Mouse (Mus musculus): Measurements from ENCODE around the gene Khdc1c.
A peak's percentile ranks its signal among the peaks of the same experiment; 100 is the strongest.
"Not testable (repeated sequence)": the region's sequence is repeated elsewhere in the genome, so short reads cannot be mapped to it uniquely, and the experiment has no call there.

Khdc1c gene

DNA sequence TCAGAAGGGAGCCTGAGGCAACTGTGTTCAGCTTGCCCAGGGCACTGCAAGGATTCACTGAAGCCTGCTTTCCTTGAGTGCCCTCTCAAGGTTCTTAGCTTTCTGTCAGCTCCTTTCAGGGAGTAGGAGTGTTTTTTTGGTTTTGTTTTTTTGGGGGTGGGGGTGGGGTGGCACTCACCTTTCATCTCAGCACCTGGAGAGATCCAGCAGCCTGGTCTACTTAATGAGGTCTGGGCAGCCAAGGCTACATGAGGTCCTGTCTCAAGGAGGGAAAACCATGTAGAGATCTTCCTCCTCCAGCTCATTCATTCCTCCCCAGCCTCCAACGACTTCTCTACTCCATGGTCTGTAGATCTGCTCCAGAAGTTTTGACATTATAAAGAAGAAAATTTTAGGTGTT is at the start of gene Khdc1c:
Gene Khdc1c (plus strand): TSS at position 301 of the 400 bp plus-strand sequence.
- DNase-seq: not testable (repeated sequence)

DNA sequence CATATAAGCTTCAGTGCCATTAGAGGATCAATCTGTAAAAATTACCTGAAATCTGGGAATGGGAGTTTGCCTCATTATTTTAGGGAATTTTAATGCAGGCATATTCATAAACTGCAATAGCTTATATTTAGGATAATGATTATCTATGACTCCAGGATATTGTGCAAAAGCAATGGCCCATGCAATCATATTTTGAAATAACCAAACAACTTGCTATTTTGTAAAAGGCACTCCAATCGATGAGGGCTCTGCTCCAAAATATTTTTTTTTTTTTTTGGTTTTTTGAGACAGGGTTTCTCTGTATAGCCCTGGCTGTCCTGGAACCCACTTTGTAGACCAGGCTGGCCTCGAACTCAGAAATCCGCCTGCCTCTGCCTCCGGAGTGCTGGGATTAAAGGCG is 47.9 kb upstream of the Khdc1c start:
- not testable (repeated sequence) for DNase-seq

DNA sequence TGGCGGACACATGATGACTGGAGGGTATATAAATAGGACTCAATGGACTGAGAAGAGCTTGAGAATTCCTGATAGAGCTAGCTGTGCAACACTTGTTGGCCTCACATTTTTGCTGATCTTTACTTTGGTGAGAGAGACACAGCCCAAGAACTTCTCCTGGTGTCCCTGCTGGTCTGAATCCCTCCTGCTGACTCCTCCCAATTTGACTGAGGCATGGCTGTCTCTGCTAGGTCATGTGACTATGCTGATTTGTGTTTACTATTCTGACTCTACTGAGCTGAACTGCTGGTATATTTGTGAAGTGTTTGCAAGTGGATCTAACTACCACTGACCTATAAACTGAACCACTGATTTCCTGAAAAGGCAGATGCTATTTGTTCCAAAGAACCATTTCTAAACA is 46.5 kb upstream of the Khdc1c start:
- no peak for DNase-seq

DNA sequence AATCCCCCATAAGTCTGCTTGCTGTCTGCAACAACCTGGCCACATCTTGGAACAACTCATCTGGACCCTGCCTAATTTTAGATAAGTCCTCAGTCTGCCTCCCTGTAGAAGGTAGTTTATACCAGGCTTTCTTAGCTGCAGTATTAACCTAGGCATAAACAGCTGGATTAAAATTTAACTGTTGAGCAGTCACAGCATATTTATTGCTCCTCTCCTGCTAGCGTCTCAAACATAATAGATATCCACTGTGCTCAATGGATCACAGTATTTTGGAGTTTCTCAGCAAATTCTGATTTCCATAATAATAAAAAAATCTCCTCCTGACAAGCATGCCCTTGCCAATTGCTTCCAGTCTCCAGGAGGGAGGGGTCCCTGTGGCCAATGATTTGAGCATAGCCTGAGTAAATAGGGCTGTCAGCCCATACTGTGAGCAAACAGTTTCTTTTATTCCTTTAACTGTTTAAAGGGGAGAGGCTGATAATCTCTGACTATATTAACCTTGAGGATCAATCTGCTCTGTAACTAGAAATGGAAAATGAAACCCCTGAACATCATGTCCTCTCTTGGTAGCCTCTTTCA is 44.0 kb upstream of the Khdc1c start:
- no peak for DNase-seq

DNA sequence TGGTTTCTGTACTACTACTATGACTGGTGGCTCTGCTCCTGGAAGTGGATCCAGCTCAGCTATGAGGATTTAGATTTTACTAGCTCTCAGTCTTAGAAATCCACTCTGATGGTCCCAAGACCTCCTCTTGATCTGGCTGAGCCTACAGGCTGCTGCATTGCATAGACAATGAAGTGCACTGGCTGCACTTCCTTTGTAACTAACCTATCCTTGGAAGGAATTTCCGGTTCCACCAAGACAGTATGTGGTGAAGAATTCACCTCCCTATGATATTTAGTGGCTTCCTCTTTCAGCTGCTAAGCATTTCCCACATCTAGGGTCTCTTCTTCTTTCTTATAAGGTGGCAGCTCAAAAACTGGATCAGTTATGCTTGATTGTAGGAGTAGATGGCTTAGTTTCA is 43.5 kb upstream of the Khdc1c start:
- DNase-seq: no peak

DNA sequence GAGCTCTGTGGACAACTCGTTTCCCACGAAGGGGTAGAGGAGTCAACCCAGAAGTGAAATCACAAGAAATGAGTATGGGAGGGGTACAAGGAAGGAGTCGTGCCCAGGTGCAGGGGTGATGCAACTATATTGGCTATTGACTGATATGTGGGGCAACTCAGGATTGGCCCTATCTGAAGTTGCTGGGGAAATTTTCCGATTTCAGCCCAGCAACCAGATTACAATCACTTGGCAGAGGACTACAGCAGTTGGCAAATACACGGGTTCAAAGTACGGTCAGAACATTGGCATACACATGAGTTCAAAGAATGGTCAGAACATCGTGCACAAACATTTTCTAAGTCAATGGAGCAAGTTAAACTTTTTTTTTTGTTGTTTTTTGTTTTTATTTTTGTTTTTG is 41.4 kb upstream of the Khdc1c start:
- DNase-seq: no peak

DNA sequence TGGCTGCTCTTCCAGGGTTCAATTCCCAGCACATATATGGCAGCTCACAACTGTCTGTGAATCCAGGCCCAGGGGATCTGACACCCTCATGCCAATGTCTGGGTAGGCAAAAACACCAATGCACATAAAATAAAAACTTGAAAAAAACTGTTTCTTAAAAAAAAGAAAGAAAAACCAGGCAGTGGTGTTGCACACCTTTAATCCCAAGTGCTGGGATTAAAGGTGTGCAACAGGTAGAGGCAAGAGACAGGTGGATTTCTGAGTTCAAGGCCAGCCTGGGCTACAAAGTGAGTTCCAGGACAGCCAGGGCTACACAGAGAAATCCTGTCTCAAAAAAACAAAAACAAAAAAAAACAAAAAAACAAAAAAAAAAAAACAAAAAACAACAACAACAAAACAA is 37.0 kb upstream of the Khdc1c start:
- DNase-seq: not testable (repeated sequence)

DNA sequence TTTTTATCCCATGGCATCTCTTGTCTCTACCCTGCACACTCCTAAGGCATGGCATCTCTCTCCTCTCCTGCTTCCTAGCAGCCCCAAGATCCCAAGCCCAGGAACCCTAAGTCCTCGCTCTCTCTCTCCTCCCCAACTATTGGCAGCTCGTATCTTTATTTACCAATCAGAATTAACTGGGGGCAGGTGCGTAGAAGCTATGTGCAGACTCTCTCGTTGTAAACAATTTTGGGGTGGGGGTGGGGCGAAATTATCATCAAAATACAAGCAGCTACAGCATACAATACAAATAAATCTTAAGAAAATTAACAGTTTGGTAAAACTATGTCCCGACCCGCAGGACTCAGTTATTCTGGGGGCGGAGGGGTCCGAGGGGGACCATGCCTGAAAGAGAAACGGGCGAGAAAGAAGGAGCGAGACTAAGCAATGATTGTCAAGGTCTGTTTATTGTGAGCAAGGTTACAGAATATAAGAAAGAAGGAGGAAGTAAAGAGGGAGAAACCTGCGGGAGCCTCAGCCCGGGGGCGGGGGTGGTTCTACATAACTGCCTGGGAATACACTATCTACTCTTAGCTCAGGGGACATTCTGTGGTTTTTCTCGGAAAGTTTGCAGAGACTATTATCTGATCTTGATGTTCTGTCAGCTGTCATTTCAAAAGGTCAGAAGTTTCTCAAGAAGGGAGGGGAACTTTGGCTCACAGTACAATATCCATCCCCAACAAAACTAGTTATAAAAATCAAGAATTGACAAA is 34.7 kb upstream of the Khdc1c start:
- peak; percentile 67 for DNase-seq

DNA sequence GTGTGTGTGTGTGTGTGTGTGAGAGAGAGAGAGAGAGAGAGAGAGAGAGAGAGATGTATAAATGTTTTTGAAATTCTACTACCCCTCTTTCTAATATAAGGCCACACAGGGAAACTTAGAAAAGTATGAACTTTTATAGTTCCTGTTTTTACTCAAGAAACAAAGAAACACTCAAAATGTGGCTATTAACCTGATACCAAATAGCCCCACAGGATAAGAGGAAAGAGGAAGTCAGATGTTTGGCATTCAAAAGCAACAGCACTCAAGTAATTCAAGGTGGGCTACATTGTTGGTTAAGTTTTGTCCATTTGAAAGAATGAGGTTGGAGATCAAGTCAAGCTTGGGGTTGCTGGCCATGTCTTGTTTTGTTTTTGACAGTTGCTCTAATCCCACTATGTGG is 32.3 kb upstream of the Khdc1c start:
- no peak for DNase-seq

DNA sequence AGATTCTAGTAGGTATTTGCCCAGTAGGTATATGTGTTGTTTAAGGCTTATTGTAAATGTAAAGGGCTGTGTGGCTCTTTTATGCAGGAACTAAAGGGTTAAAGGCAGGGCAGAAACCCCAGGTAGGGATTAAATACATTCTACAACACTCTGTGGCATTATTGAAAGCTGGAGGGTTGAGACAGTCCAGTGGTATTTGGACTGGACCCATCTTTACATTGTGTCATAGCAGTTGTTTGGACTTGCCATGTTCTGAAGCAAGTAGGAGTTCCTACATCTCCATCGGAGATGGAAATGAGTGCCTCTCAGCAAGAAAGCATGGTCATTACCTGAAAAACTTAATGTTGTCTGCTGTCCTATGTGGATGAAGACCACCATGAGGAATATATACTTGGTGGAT is 27.4 kb upstream of the Khdc1c start:
- no peak for DNase-seq

DNA sequence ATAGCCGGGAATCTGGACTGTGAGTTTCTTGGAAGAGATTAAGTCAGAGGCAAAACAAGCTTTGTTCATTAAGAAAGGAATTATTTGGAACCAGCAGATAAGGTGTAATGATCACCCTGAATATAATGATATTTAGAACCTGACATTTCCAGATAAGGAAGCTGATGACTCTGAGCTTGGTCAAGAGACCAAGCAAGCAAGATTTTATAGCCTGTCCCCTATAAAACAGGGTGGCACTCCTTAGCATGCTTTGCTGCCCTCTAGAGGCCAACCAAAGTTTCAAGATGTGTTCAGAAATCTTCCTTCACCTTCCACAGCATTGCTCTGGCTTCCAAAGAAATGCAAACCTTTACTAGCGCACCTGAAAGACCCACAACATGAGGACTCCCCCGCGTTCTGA is 23.9 kb upstream of the Khdc1c start:
- DNase-seq: peak; percentile 54

DNA sequence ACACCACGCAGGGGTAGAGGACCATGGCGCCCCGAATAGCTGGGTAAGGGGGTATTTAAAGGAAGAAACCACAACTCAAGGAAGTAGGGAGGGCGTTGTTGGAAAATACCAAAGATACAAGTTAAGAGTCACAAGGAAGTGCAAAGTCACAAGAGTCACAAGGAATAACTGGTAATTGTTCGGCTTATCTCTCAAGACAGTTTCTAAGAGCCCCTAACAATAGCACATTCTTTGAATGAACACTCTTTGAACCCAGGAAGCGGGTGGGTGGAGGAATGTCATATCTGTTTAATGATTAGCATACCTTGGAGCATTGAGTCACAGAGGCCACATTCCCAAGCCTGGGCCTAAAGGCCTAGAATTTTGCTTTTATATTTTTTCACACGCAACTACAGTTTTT is 23.4 kb upstream of the Khdc1c start:
- DNase-seq: not testable (repeated sequence)

DNA sequence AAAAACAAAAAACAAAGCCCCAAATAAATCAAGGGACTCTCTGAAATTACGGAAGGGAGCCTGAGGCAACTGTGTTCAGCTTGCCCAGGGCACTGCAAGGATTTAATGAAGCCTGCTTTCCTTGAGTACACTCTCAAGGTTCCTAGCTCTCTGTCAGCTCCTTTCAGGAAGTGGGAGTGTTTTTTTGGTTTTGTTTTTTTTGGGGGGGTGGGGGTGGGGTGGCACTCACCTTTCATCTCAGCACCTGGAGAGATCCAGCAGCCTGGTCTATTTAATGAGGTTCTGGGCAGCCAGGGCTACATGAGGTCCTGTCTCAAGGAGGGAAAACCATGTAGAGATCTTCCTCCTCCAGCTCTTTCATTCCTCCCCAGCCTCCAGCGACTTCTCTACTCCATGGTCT is 18.8 kb upstream of the Khdc1c start, which contains the start of gene Khdc1a:
Gene Khdc1a (plus strand): TSS at position 301 of the 400 bp plus-strand sequence.
- DNase-seq: no peak

DNA sequence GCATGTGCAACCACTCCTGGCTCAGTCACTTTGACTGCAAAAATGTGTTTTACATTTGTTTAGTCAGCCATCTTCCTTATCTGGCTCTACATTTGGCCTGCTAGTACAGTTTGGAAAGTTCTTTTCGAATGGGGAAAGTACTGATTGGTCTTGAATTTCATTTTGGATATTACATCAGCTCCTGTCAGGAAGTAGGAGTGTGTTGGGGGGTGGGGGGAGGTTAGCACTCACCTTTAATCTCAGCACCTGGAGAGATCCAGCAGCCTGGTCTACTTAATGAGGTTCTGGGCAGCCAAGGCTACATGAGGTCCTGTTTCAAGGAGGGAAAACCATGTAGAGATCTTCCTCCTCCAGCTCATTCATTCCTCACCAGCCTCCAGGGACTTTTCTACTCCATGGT is 15.1 kb downstream of the Khdc1c start, which contains the start of gene Khdc1b:
Gene Khdc1b (plus strand): TSS at position 301 of the 400 bp plus-strand sequence.
- no peak for DNase-seq

DNA sequence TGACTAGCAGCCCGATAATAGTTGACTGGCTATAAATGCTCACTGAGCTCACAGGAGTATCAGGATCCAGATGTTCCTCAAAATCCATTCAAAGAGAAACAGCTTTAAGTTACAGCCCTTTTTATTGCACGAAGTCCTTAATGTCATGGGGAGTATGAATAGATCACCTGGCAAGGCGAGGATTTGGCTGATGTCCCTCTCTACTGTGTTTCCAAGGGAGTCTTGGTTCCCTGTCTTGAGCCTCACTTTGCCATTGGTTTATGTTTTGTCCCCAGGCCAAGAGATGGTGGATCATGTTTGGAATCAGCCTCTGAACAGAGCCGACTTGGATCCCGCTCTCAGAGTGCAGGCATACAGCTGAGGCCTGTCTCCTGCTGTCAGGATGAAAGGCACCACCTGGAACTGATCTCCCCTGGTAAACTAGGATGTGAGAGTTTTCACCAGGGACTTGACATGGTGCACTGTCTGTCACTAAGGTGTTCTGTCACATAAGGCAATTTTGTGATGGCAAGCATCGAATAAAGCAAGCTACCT is 23.1 kb downstream of the Khdc1c start:
- DNase-seq: no peak

DNA sequence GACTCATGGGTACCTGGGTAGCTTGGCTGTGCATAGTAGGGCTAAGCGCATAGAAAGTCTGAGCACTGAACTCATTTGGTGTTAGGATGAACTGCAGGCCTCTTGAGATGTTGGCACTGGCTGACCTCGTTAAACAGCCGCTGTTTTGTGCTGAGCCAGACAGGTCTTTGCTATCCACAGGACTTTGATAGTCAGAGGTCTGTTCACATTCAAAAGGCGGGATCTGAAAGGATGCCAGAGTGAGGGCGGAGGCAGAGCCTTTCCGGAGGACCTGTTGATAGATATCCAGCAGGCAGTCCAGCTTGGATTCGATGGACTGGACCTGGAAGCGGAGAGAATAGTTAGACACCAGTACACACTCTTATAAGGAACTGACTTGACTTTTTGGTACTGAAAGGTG is 34.7 kb downstream of the Khdc1c start:
- no peak for DNase-seq

DNA sequence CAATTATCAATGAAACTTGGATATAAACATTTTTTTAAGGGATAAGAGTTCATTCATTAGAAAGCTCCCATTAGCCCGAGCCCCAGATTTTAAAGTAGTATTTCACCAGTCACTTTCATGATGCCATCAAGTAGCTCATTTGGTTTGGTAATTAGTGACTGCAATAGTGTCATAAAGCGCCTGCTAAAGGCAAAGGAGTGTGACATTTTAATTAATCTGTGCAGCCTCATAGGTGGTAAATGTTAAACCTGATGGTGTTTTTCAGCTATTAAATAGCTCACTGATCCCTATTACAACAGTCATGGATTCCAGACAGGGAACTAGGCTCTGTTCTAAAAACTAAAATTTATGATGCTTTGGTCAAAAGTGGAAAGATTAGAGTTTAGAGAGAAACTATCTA is 39.1 kb downstream of the Khdc1c start:
- DNase-seq: no peak

DNA sequence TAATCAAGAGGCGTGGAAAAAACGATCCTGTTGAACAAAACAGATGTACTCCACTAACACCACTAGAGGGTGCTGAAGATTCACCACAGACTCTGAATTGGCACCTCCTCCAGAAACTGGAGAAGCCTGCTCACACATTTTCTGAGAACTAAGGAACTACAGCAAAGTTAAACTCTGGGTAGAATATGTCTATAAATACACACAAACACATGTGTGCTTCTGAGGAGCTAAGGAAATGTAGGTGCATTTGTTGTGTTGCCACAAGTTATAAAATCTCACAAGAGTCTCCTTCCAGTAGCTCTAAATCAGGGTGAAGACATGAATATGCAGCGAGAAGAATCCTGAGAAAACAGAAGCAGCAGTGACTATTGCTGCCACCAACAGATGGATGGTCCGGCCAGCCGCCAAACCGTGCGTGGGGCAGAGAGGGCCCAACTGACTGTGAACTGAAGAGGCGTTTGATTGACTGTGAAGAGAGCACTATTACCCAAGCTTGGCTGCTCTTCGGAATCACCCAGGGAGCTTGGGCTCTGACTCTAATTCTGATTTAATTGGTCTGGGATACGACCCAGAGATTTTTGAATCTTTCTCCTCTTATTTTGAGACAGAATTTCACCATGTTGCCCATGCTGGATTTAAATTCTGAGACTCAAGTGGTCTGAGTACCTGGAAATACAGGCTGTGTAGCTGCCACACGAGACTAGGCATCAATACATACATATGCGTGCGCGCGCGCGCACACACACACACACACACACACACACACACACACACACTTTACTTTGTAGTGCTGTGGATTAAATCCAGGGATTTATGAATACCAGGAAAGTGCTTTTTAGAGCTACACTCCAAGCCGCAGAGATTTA is 43.4 kb downstream of the Khdc1c start:
- peak; percentile 49 for DNase-seq

DNA sequence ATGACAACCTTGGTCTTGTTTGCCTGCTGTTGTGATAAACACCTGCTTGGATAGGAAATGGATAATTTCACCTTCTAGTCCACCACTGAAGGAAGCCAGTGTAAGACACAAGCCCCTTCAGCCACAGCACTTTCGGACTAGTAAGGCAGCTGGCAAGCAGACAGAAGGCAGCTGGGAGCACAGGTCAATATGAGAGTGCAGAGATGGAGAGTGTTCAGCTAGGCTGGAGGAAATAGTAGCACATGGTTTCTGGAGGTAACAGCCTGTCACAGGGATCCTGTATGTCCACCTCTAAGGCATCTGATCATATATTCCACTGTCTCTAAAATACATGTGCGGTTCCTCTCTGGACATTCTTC is 44.0 kb downstream of the Khdc1c start:
- no peak for DNase-seq

DNA sequence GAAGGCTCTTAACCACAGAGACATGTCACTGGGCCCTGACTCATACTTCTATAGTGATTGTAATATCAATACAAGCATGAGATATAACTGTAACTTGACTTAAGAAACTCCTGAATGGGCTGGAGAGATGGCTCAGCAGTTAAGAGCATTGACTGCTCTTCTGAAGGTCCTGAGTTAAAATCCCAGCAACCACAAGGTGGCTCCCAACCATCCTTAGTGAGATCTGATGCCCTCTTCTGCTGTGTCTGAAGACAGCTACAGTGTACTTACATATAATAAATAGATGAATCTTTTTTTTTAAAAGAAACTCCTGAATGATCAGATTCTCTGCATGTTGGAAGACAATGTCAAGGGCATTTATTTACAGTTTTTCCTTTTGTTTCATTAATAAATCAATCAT is 51.2 kb downstream of the Khdc1c start:
- peak; percentile 29 for DNase-seq
